Mouse (Mus musculus): ENCODE results near the gene Myo16.

- TF ChIP-seq CTCF (IDR thresholded peaks at IDR 0.05; ENCODE audit: low read depth, low read length) (no peak), EP300 (IDR thresholded peaks at IDR 0.05; ENCODE audit: insufficient read depth, low read depth, low read length) (no peak), POLR2A (IDR thresholded peaks at IDR 0.05; ENCODE audit: insufficient read depth, low read length) (no peak)
Measured at GRCm38 (mm10) chr8:10416806-10417205, 263.1 kb downstream of the Myo16 start.

Data from ES-Bruce4 (cell line).